Mouse (Mus musculus) lung, adult 2 months (tissue): Measurements from ENCODE around the gene Palld. TPM values are rescaled to one million over a fixed set of nuclear protein-coding genes. Genes with fewer than 3 reads are reported as not detected.

Experiments
- DNase-seq: peaks from one replicate; pipeline ENCODE4 v3.0.0; 2022
- H3K4me1 ChIP-seq: fragments of 200-500 bp; 2 replicates; pipeline ENCODE4 v1.6.1; 2011; ENCODE audit warnings: low read length; ENCODE audit not compliant: control insufficient read depth, insufficient read depth
- H3K4me3 ChIP-seq: fragments of 200-500 bp; replicated peaks from 2 replicates; pipeline ENCODE3; 2011; ENCODE audit warnings: low read depth, mild to moderate bottlenecking, control low read depth, low read length; ENCODE audit errors: extremely low read depth
- CTCF ChIP-seq: fragments of 200-500 bp; IDR thresholded peaks from 2 replicates; pipeline ENCODE4 v1.5.1; 2011; ENCODE audit warnings: mild to moderate bottlenecking, low read length, control low read depth; ENCODE audit not compliant: insufficient read depth
- POLR2A ChIP-seq: fragments of 200-500 bp; IDR thresholded peaks from 2 replicates; pipeline ENCODE4 v1.6.1; 2011; ENCODE audit warnings: low read depth, mild to moderate bottlenecking, control low read depth, low read length, borderline replicate concordance; ENCODE audit errors: extremely low read depth
- WGBS: fragments of 180-500 bp; shearing (Covaris S2); methylation state at CpG from one replicate; pipeline ENCODE4 v1.1.7; 2018; 5-methylcytosine and 5-hydroxymethylcytosine counted together
- polyA plus RNA-seq: library from polyadenylated mRNA; depleted of rRNA; stranded (reverse); fragments of >200 nt; gene quantifications from 2 replicates; pipeline ENCODE4 v1.2.3, GENCODE M21; 2012

Palld gene
- polyA plus RNA-seq, 1 experiment: 37.1 TPM

DNA sequence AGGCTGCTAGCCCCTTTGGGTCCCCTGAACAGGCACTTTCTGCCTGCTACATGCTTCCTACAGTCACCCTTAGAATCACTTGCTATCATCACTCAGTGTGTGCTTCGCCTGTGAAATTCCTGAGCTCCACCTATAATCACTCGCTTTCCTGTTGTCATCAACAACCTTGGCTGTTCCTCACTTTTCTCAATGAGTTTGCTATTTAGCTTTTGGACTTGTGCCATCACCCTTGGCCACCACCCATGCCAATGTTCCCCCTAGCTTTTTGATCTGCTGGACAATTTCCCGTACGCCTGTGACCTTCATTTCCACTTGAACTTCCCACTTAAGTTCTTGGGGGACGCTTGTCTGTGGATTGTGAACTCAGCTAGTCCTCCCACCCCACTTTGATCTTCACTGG is 225.3 kb downstream of the Palld start:
- 42% methylated on average over 5 of the region's 5 CpGs for WGBS
- DNase-seq: no peak

GRCm38 (mm10) chr8:61671151-61671550 is 231.3 kb downstream of the Palld start:
- TF ChIP-seq POLR2A (no peak), CTCF (no peak)
- DNase-seq: no peak
- H3K4me3 ChIP-seq: no peak overlapping the region
- no peaks in the 10 kb centered on the region; the same call in 1 of the 2 replicates for H3K4me1 ChIP-seq

More for the DNA sequence above, 225.3 kb downstream of the Palld start:
- Histone ChIP-seq H3K4me3 (no peak overlapping the region), H3K4me1 (no peaks in the 10 kb centered on the region)
- TF ChIP-seq CTCF (no peak), POLR2A (no peak)

- H3K4me1 ChIP-seq: no peaks in the 10 kb centered on the region; the same call in 1 of the 2 replicates
- no peak for TF ChIP-seq POLR2A
- no peak for TF ChIP-seq CTCF
- WGBS: 43% methylated on average over 4 of the region's 4 CpGs
- H3K4me3 ChIP-seq: no peak overlapping the region
- no peak for DNase-seq
Measured at GRCm38 (mm10) chr8:61670376-61670775, 232.1 kb downstream of the Palld start.

DNA sequence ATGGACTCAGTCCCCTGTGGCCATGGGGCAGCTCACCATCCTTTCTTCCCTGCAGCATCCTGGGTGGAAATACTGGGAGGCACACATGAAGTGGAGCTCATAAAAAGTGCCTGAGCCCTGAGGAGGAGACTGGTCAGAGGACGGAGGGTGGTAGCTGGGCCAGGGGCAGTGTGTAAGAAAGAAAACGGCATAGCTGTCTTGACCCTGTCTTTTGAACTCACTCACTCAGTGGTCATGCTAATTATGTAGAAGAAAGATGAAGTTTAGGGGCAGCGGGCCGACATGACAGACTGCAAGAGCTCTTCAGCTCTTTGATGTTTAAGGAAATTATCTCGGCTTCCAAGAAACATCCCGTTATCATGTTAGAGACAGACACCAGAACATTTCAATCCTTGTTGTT is 235.6 kb downstream of the Palld start:
- 65% methylated on average over 6 of the region's 6 CpGs for WGBS
- Histone ChIP-seq H3K4me1 (peaks cover 3% of the 10 kb centered on the region; the same call in 1 of the 2 replicates), H3K4me3 (no peak overlapping the region)
- no peak for DNase-seq
- no peak for TF ChIP-seq CTCF
- no peak for TF ChIP-seq POLR2A

- no peak for DNase-seq
- no peak overlapping the region for H3K4me3 ChIP-seq
- TF ChIP-seq POLR2A (no peak), CTCF (no peak)
- 26% methylated on average over 8 of the region's 8 CpGs for WGBS
- peaks cover 3% of the 10 kb centered on the region; the same call in 1 of the 2 replicates for H3K4me1 ChIP-seq
Measured at GRCm38 (mm10) chr8:61665021-61665420, 237.5 kb downstream of the Palld start.

DNA sequence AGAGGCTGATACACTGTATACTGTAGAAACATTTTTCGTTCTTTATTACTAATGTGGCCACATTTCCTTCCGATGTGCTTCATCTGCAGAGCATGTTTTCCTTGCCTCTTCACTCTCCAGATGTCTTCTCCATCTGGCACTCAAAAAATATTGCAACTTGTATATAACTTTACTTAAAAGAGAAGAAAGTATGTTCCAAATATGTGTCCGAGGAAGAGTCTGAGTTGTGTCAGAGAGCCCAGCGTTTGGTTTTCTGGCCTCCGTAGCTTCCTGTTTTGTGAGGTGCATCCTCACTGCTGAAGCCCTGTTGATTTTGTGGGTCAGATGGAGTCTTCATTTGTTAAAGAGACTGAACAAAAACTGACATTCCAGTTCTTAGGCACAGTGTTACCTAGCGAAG is 238.3 kb downstream of the Palld start:
- no peak overlapping the region for H3K4me3 ChIP-seq
- DNase-seq: no peak
- 77% methylated on average over 6 of the region's 6 CpGs for WGBS
- no peak for TF ChIP-seq POLR2A
- no peak for TF ChIP-seq CTCF
- peaks cover 3% of the 10 kb centered on the region; the same call in 1 of the 2 replicates for H3K4me1 ChIP-seq

DNA sequence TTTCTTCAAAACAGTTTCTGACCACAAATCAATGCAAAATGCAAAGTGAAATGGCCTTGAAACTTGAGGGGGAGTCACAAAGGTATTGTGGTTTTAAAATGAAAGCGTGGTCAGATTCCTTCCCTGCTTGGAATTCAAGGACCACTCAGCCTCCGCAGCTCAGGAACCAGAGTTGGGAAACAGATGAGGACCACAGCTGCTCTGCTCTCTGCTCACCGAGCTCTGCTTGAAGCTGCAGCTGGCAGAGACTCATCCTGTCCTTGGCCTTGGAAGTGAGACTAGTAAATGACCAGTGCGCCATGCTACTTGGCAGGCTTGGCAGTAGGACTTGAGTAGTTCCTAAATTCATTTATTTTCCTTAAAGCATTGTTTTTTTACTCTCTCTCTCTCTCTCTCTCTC is 239.7 kb downstream of the Palld start:
- DNase-seq: no peak
- no peak for TF ChIP-seq CTCF
- no peak for TF ChIP-seq POLR2A
- no peak overlapping the region for H3K4me3 ChIP-seq
- H3K4me1 ChIP-seq: peaks cover 3% of the 10 kb centered on the region; the same call in 1 of the 2 replicates
- 63% methylated on average over 4 of the region's 4 CpGs for WGBS

DNA sequence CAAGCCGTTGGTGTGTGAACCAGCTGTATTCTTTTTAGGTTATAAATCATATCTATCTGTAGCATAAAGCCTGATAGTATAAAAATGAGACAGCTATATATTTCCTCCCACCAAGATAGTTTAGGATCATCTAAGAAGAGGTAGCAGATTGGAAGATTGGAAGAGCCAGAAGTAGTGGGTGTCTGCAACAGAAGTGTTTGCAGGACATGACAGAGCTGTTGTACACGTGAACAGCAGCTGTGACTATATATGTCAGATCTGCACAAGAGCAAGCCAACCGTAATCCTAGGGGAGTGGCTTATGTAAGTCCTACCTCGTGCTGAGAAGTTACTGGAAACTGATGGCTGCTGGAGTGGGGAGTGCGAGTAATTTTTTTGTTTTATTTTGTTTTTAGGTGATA is 240.9 kb downstream of the Palld start:
- H3K4me3 ChIP-seq: no peak overlapping the region
- DNase-seq: no peak
- 74% methylated on average over 5 of the region's 5 CpGs for WGBS
- H3K4me1 ChIP-seq: peaks cover 3% of the 10 kb centered on the region; the same call in 1 of the 2 replicates
- TF ChIP-seq CTCF (no peak), POLR2A (no peak)

DNA sequence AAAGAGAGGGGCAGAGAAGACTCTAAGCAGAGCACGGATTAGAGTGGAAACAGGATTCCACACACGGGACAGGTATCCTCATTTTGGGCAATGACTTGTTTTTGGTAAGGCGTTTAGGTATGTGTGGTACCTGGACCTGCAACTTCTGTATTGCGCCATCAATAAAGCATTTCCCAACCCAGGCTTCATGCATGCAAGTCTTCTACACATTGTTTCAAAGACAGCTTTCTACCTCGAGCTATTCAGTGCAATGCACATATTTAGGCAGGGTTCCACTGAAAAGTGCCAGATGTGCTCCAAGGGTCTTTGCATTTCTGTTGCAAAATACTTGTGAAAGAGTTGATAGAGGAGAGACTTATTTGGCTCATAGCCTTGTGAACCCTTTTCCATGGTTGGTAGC is 241.5 kb downstream of the Palld start:
- WGBS: 81% methylated on average over 5 of the region's 5 CpGs

DNA sequence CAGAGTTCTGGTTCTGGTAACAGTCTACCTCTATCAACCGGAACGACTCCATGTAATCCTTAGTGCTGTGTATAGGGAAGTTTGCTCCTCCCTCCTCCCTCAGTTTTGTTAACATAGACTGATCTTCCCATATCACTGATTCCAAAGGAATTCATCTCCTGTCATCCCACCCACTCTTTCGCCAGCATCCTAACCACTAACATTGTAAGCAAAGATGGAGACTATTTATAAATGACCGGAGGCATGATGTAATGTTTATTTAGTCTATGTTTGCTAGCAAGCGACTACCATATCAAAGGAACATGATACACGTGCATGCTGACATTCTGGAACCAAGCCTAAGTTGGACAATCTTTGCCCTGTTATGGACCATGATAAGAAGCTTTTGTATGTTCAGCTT is 250.5 kb downstream of the Palld start:
- peaks cover 5% of the 10 kb centered on the region for H3K4me1 ChIP-seq
- no peak overlapping the region for H3K4me3 ChIP-seq
- WGBS: 34% methylated on average over 6 of the region's 6 CpGs
- no peak for TF ChIP-seq POLR2A
- TF ChIP-seq CTCF: no peak
- DNase-seq: no peak

More for the DNA sequence above, 241.5 kb downstream of the Palld start:
- no peak overlapping the region for H3K4me3 ChIP-seq
- peaks cover 3% of the 10 kb centered on the region; the same call in 1 of the 2 replicates for H3K4me1 ChIP-seq
- TF ChIP-seq POLR2A (no peak), CTCF (no peak)
- no peak for DNase-seq

DNA sequence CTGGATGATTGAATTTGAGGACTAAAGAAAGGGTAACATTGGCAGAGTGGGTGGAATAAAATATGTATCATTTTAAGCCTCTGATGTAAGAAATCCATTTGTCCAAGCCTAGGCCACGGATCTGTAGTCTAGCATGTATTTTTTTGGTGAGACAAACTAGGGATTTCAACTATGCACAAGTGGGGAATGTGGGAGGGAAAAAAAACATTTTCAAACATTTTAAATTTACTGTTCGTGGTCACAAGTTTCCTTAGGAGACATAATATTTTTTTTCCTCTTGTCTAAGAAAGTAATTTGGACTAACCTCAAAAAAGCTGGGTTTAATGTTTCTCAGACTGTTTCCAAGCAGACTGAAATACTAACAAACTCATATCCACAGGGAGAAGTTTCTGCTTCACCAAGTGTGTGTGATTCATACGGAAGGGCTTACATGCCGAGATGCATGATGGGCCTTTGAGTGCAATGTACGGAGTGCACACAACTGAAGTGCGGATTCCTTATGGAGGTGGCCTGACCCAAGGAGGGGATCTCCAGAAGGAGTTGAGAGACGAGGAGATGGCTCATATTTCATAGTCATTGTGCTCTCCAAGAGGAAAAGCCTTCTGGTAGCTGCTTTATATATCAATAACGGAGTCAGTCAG is 256.2 kb downstream of the Palld start:
- TF ChIP-seq CTCF (no peak), POLR2A (no peak)
- no peak for DNase-seq
- Histone ChIP-seq H3K4me3 (no peak overlapping the region), H3K4me1 (no peaks in the 10 kb centered on the region; the same call in none of the 2 replicates)
- WGBS: 62% methylated on average over 8 of the region's 8 CpGs
